Mouse (Mus musculus) midbrain, embryonic 14.5 days (tissue): Measurements from ENCODE around the gene Megf9. TPM values are rescaled to one million over a fixed set of nuclear protein-coding genes. Genes with fewer than 3 reads are reported as not detected.

ENCODE experiments used
- ATAC-seq: fragments of 200-750 bp; cut with Nextera tagmentation; 2 replicates; pipeline ENCODE4 v1.8.0; 2017; ENCODE audit warnings: moderate number of reproducible peaks, moderate library complexity; ENCODE audit not compliant: low FRiP score, low TSS enrichment
- DNase-seq: peaks from one replicate; pipeline ENCODE4 v3.0.0-alpha.2; 2015
- H3K27ac ChIP-seq: fragments of 300-500 bp; sonication (generic); replicated peaks from 2 replicates; pipeline ENCODE4 v1.5.1; 2014; ENCODE audit warnings: mild to moderate bottlenecking, low read depth, low read length, moderate library complexity
- H3K27me3 ChIP-seq: fragments of 300-500 bp; sonication (generic); 2 replicates; pipeline ENCODE4 v1.6.1; 2014; ENCODE audit warnings: low read length, control low read depth, mixed read lengths; ENCODE audit not compliant: control insufficient read depth, insufficient read depth
- H3K36me3 ChIP-seq: fragments of 300-500 bp; sonication (generic); 2 replicates; pipeline ENCODE4 v1.6.1; 2014; ENCODE audit warnings: low read length, control low read depth; ENCODE audit not compliant: control insufficient read depth, insufficient read depth
- H3K4me1 ChIP-seq: fragments of 300-500 bp; sonication (generic); 2 replicates; pipeline ENCODE4 v1.6.1; 2014; ENCODE audit warnings: mild to moderate bottlenecking, antibody characterized with exemption, low read length, control low read depth; ENCODE audit not compliant: control insufficient read depth, insufficient read depth
- H3K4me2 ChIP-seq: fragments of 300-500 bp; sonication (generic); 2 replicates; pipeline ENCODE4 v1.6.1; 2014; ENCODE audit warnings: mild to moderate bottlenecking, low read length, moderate library complexity
- H3K4me3 ChIP-seq: fragments of 300-500 bp; sonication (generic); replicated peaks from 2 replicates; pipeline ENCODE4 v1.5.1; 2014; ENCODE audit warnings: low read depth, low read length
- H3K9ac ChIP-seq: fragments of 300-500 bp; sonication (generic); replicated peaks from 2 replicates; pipeline ENCODE4 v1.6.1; 2014; ENCODE audit warnings: mild to moderate bottlenecking, low read length, moderate library complexity
- H3K9me3 ChIP-seq: fragments of 300-500 bp; sonication (generic); 2 replicates; pipeline ENCODE4 v1.6.1; 2016; ENCODE audit warnings: low read length, control low read depth, mixed read lengths; ENCODE audit not compliant: control insufficient read depth
- WGBS: fragments of 180-500 bp; shearing (Covaris S2); extraction: QIAGEN DNeasy Blood & Tissue Kit; methylation state at CpG from one replicate; pipeline ENCODE4 v1.1.7; 2014; 5-methylcytosine and 5-hydroxymethylcytosine counted together
- polyA plus RNA-seq: library from polyadenylated mRNA; unstranded; fragments of >200 nt; fragmentation: Nextera tagmentation; extraction: Ambion mirVana; gene quantifications from 2 replicates; pipeline ENCODE4 v1.2.1, GENCODE M21; 2014

Megf9 gene
- polyA plus RNA-seq, 1 experiment from 2014 or later: 42.8 TPM

DNA sequence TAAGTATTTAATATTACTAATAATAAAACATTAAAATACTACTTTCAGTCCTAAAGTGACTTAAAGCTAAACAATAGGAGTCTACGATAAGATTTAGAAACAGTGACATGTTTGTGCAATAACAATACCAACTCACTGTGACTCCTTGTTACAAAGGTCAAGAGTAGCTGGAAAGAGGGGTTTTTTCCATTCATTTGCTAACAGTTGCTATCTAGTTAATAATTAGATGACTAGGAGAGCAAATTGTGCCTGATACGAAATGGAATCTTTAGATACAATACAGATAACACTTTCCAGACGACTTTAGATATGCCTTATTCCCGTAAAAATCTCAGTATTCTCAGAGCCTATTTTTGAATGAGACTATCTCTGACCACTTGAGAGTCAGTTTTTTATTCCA lies 52.9 kb downstream of the Megf9 start:
- ATAC-seq: no peak
- Histone ChIP-seq H3K27ac (no peak overlapping the region), H3K36me3 (no peaks in the 10 kb centered on the region), H3K27me3 (no peaks in the 10 kb centered on the region), H3K9ac (no peak overlapping the region), H3K4me2 (no peak overlapping the region), H3K9me3 (no peaks in the 10 kb centered on the region), H3K4me3 (no peak overlapping the region), H3K4me1 (no peaks in the 10 kb centered on the region)
- 86% methylated on average over 4 of the region's 4 CpGs for WGBS
- DNase-seq: no peak

DNA sequence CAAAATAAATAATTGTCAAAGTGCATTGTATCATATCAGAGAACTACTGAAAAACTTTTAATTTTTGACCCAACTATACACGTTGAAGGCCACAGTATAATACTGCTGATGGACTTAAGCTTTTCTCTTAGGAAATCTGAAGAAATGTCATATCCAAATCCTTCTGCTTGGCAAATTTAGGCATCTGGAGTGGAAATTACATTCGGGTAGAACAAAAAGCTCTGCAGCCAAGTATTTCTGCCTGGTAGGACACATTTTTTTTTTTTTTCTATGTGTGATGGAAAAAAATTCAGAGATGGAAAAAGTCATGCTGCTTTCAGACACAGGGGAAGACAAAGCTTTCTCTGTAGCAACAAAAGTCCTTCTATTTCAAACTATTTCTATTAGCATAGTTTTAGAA lies 63.4 kb downstream of the Megf9 start:
- ATAC-seq: no peak
- H3K9me3 ChIP-seq: no peaks in the 10 kb centered on the region

DNA sequence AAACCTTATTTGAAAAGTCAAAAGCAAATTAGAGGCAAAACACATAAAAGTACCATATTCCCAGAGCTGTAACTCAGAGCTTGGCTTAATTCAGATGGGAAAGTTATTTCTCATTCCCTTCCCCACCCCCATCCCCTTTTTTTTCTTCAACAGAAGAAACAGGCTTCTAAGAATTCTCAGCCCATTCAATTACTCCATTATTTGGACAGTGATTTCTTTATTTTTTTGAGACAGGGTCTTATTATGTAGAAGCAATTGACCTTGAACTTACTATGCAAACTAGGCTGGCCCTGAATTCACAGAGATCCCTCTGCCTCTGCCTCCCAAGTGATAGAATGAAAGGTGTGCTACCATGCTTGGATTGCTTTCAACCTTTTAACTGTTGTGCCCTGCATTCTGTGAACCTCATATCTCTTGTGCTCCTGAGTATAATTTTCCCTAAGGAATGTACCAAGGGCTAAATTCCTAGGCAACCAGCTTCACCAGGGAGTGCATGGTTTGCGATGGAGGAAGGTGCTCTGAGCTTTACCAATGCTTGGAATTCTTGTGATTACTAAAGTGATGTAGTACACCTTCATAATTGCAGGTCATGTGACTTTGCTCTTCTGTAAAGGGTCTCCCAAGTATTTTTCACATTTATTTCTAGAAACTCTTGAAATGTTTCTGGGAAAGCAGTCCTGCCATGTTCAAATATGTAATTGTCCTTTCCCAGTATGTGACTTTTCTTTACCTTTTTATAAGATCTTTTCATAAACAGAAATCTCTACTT lies 68.7 kb downstream of the Megf9 start:
- H3K4me1 ChIP-seq: no peaks in the 10 kb centered on the region
- H3K27ac ChIP-seq: no peak overlapping the region
- no peaks in the 10 kb centered on the region for H3K9me3 ChIP-seq
- no peak overlapping the region for H3K4me3 ChIP-seq
- no peak for DNase-seq
- H3K36me3 ChIP-seq: no peaks in the 10 kb centered on the region
- 100% methylated on average over 1 of the region's 1 CpGs for WGBS
- no peak overlapping the region for H3K4me2 ChIP-seq
- no peak overlapping the region for H3K9ac ChIP-seq
- ATAC-seq: no peak
- no peaks in the 10 kb centered on the region for H3K27me3 ChIP-seq

More for the DNA sequence above, 63.4 kb downstream of the Megf9 start:
- H3K4me1 ChIP-seq: no peaks in the 10 kb centered on the region
- no peaks in the 10 kb centered on the region for H3K27me3 ChIP-seq
- H3K9ac ChIP-seq: no peak overlapping the region
- WGBS: 87% methylated on average over 2 of the region's 2 CpGs
- no peak overlapping the region for H3K27ac ChIP-seq
- H3K4me2 ChIP-seq: no peak overlapping the region
- no peak overlapping the region for H3K4me3 ChIP-seq
- no peak for DNase-seq
- H3K36me3 ChIP-seq: no peaks in the 10 kb centered on the region

DNA sequence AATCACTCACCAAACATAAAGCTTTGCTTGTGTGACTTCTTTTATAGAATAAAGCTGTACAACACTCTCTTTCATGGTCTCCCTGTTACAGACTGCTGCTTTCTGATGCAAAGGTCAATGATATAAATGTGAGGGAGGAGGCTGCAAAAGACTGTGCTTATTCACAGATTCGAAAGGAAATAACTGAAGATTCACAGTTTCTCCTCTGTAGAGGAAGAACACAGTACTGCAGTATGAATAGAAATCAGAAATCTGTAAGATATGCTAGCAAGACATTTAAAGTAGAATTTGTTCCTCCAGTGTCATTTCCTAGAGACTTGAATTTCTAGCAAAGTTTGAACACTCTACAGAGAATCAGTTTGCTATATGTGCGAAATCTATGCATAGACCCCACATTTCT lies 71.5 kb downstream of the Megf9 start:
- Histone ChIP-seq H3K27ac (no peak overlapping the region), H3K9me3 (no peaks in the 10 kb centered on the region), H3K27me3 (no peaks in the 10 kb centered on the region), H3K4me3 (no peak overlapping the region), H3K4me1 (no peaks in the 10 kb centered on the region), H3K4me2 (no peak overlapping the region), H3K36me3 (no peaks in the 10 kb centered on the region), H3K9ac (no peak overlapping the region)
- DNase-seq: no peak
- WGBS: 80% methylated on average over 2 of the region's 2 CpGs
- no peak for ATAC-seq

DNA sequence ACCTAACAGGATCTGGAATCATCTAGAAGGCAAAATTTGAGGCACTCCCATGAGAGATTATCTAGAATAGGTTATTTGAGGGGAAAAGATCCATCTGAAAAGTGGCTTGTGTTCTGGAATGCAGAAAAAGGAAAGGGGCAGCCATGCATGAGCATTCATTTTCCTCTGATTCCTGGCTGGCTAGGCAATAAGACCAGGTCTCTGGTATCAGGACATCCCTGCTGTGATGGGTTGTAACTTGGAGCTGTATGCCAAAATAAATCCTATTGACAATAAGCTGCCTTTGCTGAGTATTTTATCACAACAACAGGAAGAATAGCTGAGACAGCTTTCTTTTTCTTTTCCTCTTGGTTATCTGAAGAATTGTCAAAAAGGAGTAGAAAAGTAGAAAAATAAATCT lies 73.4 kb downstream of the Megf9 start:
- no peak overlapping the region for H3K4me3 ChIP-seq
- no peak overlapping the region for H3K27ac ChIP-seq
- H3K9me3 ChIP-seq: no peaks in the 10 kb centered on the region
- H3K27me3 ChIP-seq: no peaks in the 10 kb centered on the region
- no peak overlapping the region for H3K9ac ChIP-seq
- DNase-seq (no peak), ATAC-seq (no peak)
- no peak overlapping the region for H3K4me2 ChIP-seq
- H3K36me3 ChIP-seq: no peaks in the 10 kb centered on the region
- H3K4me1 ChIP-seq: no peaks in the 10 kb centered on the region

DNA sequence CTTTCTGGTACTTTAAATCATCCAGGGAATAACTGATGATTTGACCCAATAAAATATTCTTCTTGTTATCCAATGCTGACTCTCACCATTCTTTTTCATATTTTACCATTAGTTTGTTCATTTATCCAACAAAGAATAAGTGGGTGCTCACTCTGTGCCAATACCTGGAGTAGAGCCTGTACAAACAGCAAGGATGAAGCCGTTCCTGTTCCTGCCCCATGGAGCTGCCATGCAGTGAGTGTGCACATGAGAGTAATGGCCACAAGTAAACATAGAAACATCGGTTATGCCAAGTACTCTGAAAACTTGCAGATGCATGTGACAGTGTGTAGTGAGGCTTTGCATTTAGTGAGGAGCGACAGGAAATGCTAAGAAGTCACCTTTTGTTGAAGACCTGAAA lies 82.6 kb downstream of the Megf9 start:
- H3K9me3 ChIP-seq: no peaks in the 10 kb centered on the region
- no peak overlapping the region for H3K27ac ChIP-seq
- WGBS: 91% methylated on average over 3 of the region's 3 CpGs
- no peaks in the 10 kb centered on the region for H3K27me3 ChIP-seq
- DNase-seq: no peak
- H3K4me2 ChIP-seq: no peak overlapping the region
- H3K4me1 ChIP-seq: no peaks in the 10 kb centered on the region
- ATAC-seq: no peak
- H3K36me3 ChIP-seq: peaks cover 10% of the 10 kb centered on the region; the same call in 1 of the 2 replicates
- no peak overlapping the region for H3K9ac ChIP-seq
- no peak overlapping the region for H3K4me3 ChIP-seq

DNA sequence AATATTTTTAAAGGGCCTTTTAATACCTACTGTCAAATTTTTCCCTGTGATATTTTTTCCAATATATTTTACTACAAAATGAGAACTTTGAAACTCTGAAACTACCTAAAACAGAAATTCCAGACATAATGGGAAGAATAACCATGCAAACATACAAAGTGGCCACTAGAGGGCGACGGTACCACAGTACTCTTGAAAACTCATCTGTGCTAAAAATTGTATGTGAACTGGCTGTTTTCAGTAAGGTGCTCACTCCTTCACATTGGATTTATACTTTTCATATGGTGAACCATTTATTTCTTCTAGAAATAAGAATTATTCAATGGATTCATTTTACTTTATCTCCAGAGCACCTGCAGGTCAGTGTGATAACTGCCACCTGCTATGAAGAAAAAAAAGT lies 83.0 kb downstream of the Megf9 start:
- H3K9me3 ChIP-seq: no peaks in the 10 kb centered on the region
- no peak for ATAC-seq
- no peaks in the 10 kb centered on the region for H3K27me3 ChIP-seq
- H3K4me1 ChIP-seq: no peaks in the 10 kb centered on the region
- H3K4me2 ChIP-seq: no peak overlapping the region
- DNase-seq: peak; percentile 86
- H3K27ac ChIP-seq: no peak overlapping the region
- no peak overlapping the region for H3K4me3 ChIP-seq
- WGBS: 0% methylated on average over 2 of the region's 2 CpGs
- H3K36me3 ChIP-seq: peaks cover 10% of the 10 kb centered on the region; the same call in 1 of the 2 replicates
- H3K9ac ChIP-seq: no peak overlapping the region

DNA sequence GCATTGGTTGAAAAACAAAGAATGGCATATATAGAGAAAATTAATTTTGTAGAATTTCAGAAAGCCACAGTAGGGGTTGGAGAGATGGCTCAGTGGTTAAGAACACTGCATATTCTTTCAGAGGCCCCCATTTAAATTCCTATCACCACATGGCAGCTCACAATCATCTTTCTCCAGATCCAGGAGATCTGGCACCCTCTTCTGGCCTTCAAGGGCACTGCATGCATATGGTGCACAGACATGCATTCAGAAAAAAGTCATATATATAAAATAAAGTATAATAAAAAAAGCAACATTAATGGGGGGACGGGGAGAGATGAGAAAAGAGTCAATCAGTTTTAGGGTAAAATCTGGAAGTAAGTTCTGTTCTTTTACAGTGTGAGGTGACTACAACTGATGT lies 85.1 kb downstream of the Megf9 start:
- peaks cover 3% of the 10 kb centered on the region; the same call in 1 of the 2 replicates for H3K36me3 ChIP-seq
- H3K4me2 ChIP-seq: no peak overlapping the region
- H3K9ac ChIP-seq: no peak overlapping the region
- H3K27ac ChIP-seq: no peak overlapping the region
- H3K27me3 ChIP-seq: no peaks in the 10 kb centered on the region
- 98% methylated on average over 1 of the region's 1 CpGs for WGBS
- DNase-seq: no peak
- H3K4me1 ChIP-seq: no peaks in the 10 kb centered on the region
- no peaks in the 10 kb centered on the region for H3K9me3 ChIP-seq
- H3K4me3 ChIP-seq: no peak overlapping the region
- ATAC-seq: no peak

DNA sequence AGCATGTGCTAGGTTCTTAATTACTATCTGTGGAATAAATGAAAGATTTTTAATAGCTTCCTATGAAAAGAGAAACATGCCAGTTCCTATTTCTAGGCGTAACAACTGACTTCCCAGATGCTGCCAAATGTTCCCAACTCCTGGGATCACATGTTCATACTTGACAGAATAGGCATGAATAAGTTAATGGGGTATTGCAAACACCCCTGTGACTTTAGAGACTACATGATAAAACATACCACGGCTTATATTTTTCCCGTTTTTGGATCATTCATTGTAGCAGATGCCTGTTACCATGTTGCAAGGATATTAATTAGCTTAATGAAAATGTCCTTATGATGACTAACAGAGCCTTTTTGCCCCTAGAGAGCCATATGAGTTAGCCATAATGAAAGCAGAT lies 88.0 kb downstream of the Megf9 start:
- H3K9me3 ChIP-seq: no peaks in the 10 kb centered on the region
- no peaks in the 10 kb centered on the region for H3K27me3 ChIP-seq
- H3K4me2 ChIP-seq: no peak overlapping the region
- WGBS: 78% methylated on average over 3 of the region's 3 CpGs
- H3K27ac ChIP-seq: no peak overlapping the region
- ATAC-seq (no peak), DNase-seq (peak; percentile 17)
- no peak overlapping the region for H3K9ac ChIP-seq
- H3K4me1 ChIP-seq: no peaks in the 10 kb centered on the region
- H3K36me3 ChIP-seq: no peaks in the 10 kb centered on the region
- no peak overlapping the region for H3K4me3 ChIP-seq
